Mouse (Mus musculus) erythroblast, embryonic 14.5 days (primary cell): ENCODE measurements around the gene Tnc.

Source experiments
- GATA1 ChIP-seq: IDR thresholded peaks from 2 replicates; pipeline ENCODE4 v1.6.1; 2012; ENCODE audit warnings: low read length, inconsistent platforms, mixed read lengths
- TAL1 ChIP-seq: IDR thresholded peaks from 3 replicates; pipeline ENCODE4 v1.6.1; 2012; ENCODE audit warnings: low read length, inconsistent platforms, mixed read lengths

- TF ChIP-seq GATA1 (no peak), TAL1 (no peak)
Observed at GRCm38 (mm10) chr4:63948066-63948687, 98.6 kb downstream of the Tnc start.
